Mouse (Mus musculus): ENCODE data around the gene Ctnna2. TPM values are rescaled to one million over a fixed set of nuclear protein-coding genes. Genes with fewer than 3 reads are reported as not detected.

Ctnna2 gene
- polyA plus RNA-seq, 1 experiment from 2014 or later = 0.16 TPM

- DNase-seq (ENCODE audit: low spot score) = peak; percentile 52
- WGBS = 26% methylated on average over 9 of the region's 9 CpGs
- ATAC-seq (replicated peaks; ENCODE audit: low FRiP score, low read depth) = no peak
Observed at GRCm38 (mm10) chr6:77633997-77634396, 345.5 kb downstream of the Ctnna2 start.

DNA sequence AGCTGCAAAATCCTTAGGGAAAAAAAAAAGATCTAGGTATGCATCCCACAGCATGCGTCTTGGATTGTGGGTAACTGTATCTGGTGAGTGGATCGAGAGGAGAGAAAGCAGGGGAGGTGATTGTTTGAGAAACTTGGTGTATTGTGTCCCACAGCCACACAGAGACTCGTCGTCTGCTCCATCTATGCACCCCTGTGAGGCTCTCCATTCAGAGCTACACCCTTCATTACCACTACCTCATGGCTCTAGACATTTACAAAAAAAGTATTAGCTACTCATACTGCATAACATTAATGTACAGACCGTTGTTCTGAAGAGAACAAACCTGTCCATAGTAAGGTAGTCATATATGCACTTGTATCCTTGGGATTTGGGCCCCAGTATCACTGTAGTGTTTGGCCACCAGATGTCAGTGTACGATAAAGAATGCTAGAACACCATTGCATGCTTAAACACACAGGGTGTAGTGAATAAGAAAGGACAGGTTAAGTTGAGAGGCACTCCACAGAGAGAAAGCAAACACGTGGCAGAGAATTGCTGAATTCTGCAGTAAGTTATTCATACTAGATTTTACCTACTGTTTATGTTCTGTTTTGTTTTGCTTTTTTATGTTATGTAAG lies 350.8 kb downstream of the Ctnna2 start:
- no peak overlapping the region for H3K9ac ChIP-seq (ENCODE audit: low read depth, low read length)
- WGBS = 51% methylated on average over 7 of the region's 7 CpGs
- H3K27ac ChIP-seq = no peak overlapping the region
- no peak overlapping the region for H3K4me3 ChIP-seq (replicated peaks; ENCODE audit: low read depth, low read length)
- peak; percentile 75 for TF ChIP-seq CTCF (IDR thresholded peaks at IDR 0.05; ENCODE audit: low read depth)
- DNase-seq (ENCODE audit: low spot score) (peak; percentile 59), ATAC-seq (replicated peaks; ENCODE audit: low FRiP score, low read depth) (peak; percentile 74)
- H3K27me3 ChIP-seq (ENCODE audit: insufficient read depth, low read length) = no peaks in the 10 kb centered on the region
- H3K36me3 ChIP-seq (ENCODE audit: insufficient read depth, low read length) = no peaks in the 10 kb centered on the region
- H3K4me1 ChIP-seq (replicated peaks; ENCODE audit: insufficient read depth, low read length) = no peaks in the 10 kb centered on the region
- no peak overlapping the region for H3K4me2 ChIP-seq (ENCODE audit: low read length)
- H3K9me3 ChIP-seq (replicated peaks; ENCODE audit: low read length) = no peaks in the 10 kb centered on the region

More at GRCm38 (mm10) chr6:77633997-77634396, 345.5 kb downstream of the Ctnna2 start:
- no peaks in the 10 kb centered on the region for H3K36me3 ChIP-seq (ENCODE audit: insufficient read depth, low read length)
- no peaks in the 10 kb centered on the region for H3K27me3 ChIP-seq (ENCODE audit: insufficient read depth, low read length)
- H3K27ac ChIP-seq = no peak overlapping the region
- no peaks in the 10 kb centered on the region for H3K4me1 ChIP-seq (replicated peaks; ENCODE audit: insufficient read depth, low read length)
- no peak overlapping the region for H3K4me3 ChIP-seq (replicated peaks; ENCODE audit: low read depth, low read length)
- H3K9me3 ChIP-seq (replicated peaks; ENCODE audit: low read length) = no peaks in the 10 kb centered on the region
- no peak overlapping the region for H3K4me2 ChIP-seq (ENCODE audit: low read length)
- no peak overlapping the region for H3K9ac ChIP-seq (ENCODE audit: low read depth, low read length)
- peak; percentile 76 for TF ChIP-seq CTCF (IDR thresholded peaks at IDR 0.05; ENCODE audit: low read depth)

DNA sequence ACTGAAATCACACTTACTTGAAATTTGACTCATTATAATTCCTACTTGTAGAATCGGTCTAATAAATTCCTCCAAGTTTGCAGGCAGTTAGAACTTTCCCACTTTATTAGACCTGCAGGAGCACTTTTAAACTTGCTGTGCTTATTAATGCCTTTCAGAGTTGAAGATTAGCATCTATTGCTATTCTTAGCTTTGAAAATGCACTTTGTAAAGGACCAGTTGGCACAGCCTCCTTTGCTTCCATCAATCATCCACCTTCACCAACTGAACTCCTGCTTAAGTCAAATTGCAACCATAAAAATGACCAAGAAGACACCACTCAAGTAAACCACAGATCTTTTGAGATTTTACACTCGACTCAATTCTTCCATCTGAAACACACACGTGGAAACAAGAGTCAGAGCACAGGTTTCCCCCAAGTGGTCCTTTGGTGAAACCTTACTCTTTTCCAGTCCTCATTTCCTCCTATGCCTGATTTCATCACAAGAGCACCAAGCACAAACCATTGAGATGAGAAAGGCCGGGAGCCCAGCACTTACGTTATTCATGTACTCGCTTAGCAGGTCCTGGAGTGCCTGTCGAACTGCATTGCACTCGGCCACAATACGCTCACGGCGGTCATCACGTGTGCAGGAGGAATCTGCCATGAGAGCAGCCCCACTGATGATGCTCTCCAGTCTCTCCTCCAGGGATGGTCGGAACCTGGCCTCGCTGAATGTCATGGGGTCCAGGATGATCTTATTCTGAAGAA lies 374.7 kb downstream of the Ctnna2 start:
- 76% methylated on average over 14 of the region's 14 CpGs for WGBS
- Histone ChIP-seq H3K4me2 (ENCODE audit: low read length) (no peak overlapping the region), H3K27ac (no peak overlapping the region), H3K36me3 (ENCODE audit: insufficient read depth, low read length) (no peaks in the 10 kb centered on the region), H3K9ac (ENCODE audit: low read depth, low read length) (no peak overlapping the region), H3K9me3 (replicated peaks; ENCODE audit: low read length) (no peaks in the 10 kb centered on the region), H3K4me3 (replicated peaks; ENCODE audit: low read depth, low read length) (no peak overlapping the region), H3K27me3 (ENCODE audit: insufficient read depth, low read length) (no peaks in the 10 kb centered on the region), H3K4me1 (replicated peaks; ENCODE audit: insufficient read depth, low read length) (no peaks in the 10 kb centered on the region)
- DNase-seq (ENCODE audit: low spot score) (peak; percentile 3), ATAC-seq (replicated peaks; ENCODE audit: low FRiP score, low read depth) (no peak)
- TF ChIP-seq CTCF (IDR thresholded peaks at IDR 0.05; ENCODE audit: low read depth) = no peak

DNA sequence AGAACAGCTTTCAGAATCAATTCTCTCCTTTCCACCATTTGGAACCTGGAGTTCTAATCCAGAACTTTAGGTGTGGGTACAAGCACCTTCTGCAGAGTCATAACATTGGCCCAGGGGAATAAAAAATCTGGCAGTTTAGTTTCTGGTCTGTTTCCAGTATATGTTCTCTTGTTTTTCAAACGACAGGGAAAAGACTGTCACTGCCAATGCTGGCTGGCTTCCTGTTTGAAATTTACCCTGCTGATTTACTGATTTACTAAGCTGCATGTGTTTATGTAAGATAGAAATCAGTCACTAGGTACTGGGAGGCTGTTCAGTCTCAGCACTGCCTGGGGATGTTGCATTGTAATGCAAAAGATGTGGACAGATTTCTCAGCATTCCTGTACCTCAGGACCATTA lies 375.6 kb downstream of the Ctnna2 start:
- Histone ChIP-seq H3K27me3 (ENCODE audit: insufficient read depth, low read length) (no peaks in the 10 kb centered on the region), H3K9me3 (replicated peaks; ENCODE audit: low read length) (no peaks in the 10 kb centered on the region), H3K4me2 (ENCODE audit: low read length) (no peak overlapping the region), H3K4me1 (replicated peaks; ENCODE audit: insufficient read depth, low read length) (no peaks in the 10 kb centered on the region), H3K36me3 (ENCODE audit: insufficient read depth, low read length) (no peaks in the 10 kb centered on the region), H3K27ac (peak overlapping the region; percentile 62; the same call in 1 of the 2 replicates), H3K4me3 (replicated peaks; ENCODE audit: low read depth, low read length) (no peak overlapping the region), H3K9ac (ENCODE audit: low read depth, low read length) (no peak overlapping the region)
- WGBS = 18% methylated on average over 1 of the region's 1 CpGs
- TF ChIP-seq CTCF (IDR thresholded peaks at IDR 0.05; ENCODE audit: low read depth) = no peak
- ATAC-seq (replicated peaks; ENCODE audit: low FRiP score, low read depth) (peak; percentile 71), DNase-seq (ENCODE audit: low spot score) (peak; percentile 10)

GRCm38 (mm10) chr6:77599244-77599643 lies 380.3 kb downstream of the Ctnna2 start:
- no peaks in the 10 kb centered on the region for H3K4me1 ChIP-seq (replicated peaks; ENCODE audit: insufficient read depth, low read length)
- ATAC-seq (replicated peaks; ENCODE audit: low FRiP score, low read depth) (no peak), DNase-seq (ENCODE audit: low spot score) (peak; percentile 59)
- H3K9me3 ChIP-seq (replicated peaks; ENCODE audit: low read length) = no peaks in the 10 kb centered on the region
- no peaks in the 10 kb centered on the region for H3K27me3 ChIP-seq (ENCODE audit: insufficient read depth, low read length)
- H3K9ac ChIP-seq (ENCODE audit: low read depth, low read length) = no peak overlapping the region
- no peaks in the 10 kb centered on the region for H3K36me3 ChIP-seq (ENCODE audit: insufficient read depth, low read length)
- TF ChIP-seq CTCF (IDR thresholded peaks at IDR 0.05; ENCODE audit: low read depth) = peak; percentile 67
- no peak overlapping the region for H3K4me2 ChIP-seq (ENCODE audit: low read length)
- 48% methylated on average over 2 of the region's 2 CpGs for WGBS
- no peak overlapping the region for H3K4me3 ChIP-seq (replicated peaks; ENCODE audit: low read depth, low read length)
- no peak overlapping the region for H3K27ac ChIP-seq

- WGBS = 37% methylated on average over 4 of the region's 4 CpGs
Observed at GRCm38 (mm10) chr6:77582568-77582967, 396.9 kb downstream of the Ctnna2 start.

More at GRCm38 (mm10) chr6:77582568-77582967, 396.9 kb downstream of the Ctnna2 start:
- Histone ChIP-seq H3K27me3 (ENCODE audit: insufficient read depth, low read length) (no peaks in the 10 kb centered on the region), H3K4me1 (replicated peaks; ENCODE audit: insufficient read depth, low read length) (no peaks in the 10 kb centered on the region), H3K36me3 (ENCODE audit: insufficient read depth, low read length) (no peaks in the 10 kb centered on the region), H3K4me3 (replicated peaks; ENCODE audit: low read depth, low read length) (no peak overlapping the region), H3K9ac (ENCODE audit: low read depth, low read length) (no peak overlapping the region), H3K4me2 (ENCODE audit: low read length) (no peak overlapping the region), H3K27ac (no peak overlapping the region), H3K9me3 (replicated peaks; ENCODE audit: low read length) (no peaks in the 10 kb centered on the region)
- TF ChIP-seq CTCF (IDR thresholded peaks at IDR 0.05; ENCODE audit: low read depth) = peak; percentile 69
- peak; percentile 40 for DNase-seq (ENCODE audit: low spot score)
- no peak for ATAC-seq (replicated peaks; ENCODE audit: low FRiP score, low read depth)

Measured in kidney, postnatal 0 days (tissue).